Mouse (Mus musculus) heart, postnatal 36 days (tissue): ENCODE data around the gene Ccnyl1. TPM values are rescaled to one million over a fixed set of nuclear protein-coding genes. Genes with fewer than 3 reads are reported as not detected.
A peak's percentile ranks its signal among the peaks of the same experiment; 100 is the strongest.

Source experiments
- DNase-seq, 2 experiments: peaks; one replicate each; pipeline ENCODE4 v3.0.0; 2021 to 2022
- intact Hi-C: fragments of 180-260 bp; cut with DNase I; formaldehyde crosslinking; loops from one replicate; pipeline ENCODE4 v1.15.1; 2025
- total RNA-seq, 2 experiments: library from RNA; stranded (reverse); gene quantifications; 2 replicates each; pipeline ENCODE4 v1.2.3; 2021

The Ccnyl1 gene
- total RNA-seq, 2 experiments from 2014 or later, result 15.5 to 18.2 TPM

GRCm38 (mm10) chr1:64691581-64691980, 1.3 kb downstream of the Ccnyl1 start:
- DNase-seq, result no peak
- intact Hi-C loops, result loop anchor here (2.0 kb wide), 1 partner anchor 159 kb away; the partner anchor contains the start of gene Creb1

GRCm38 (mm10) chr1:64695156-64695555, 4.9 kb downstream of the Ccnyl1 start:
- DNase-seq, result no peak
- intact Hi-C loops, result no loop called here

- no peak for DNase-seq
- intact Hi-C loops, result no loop called here
Measured at GRCm38 (mm10) chr1:64701780-64702179, 11.5 kb downstream of the Ccnyl1 start.

- intact Hi-C loops, result no loop called here
- DNase-seq, result peak; percentile 54 to 70
Measured at GRCm38 (mm10) chr1:64705230-64705629, 15.0 kb downstream of the Ccnyl1 start.

- DNase-seq, result no peak
- intact Hi-C loops, result no loop called here
Measured at GRCm38 (mm10) chr1:64706610-64707009, 16.4 kb downstream of the Ccnyl1 start.

GRCm38 (mm10) chr1:64709891-64710290, 19.6 kb downstream of the Ccnyl1 start:
- intact Hi-C loops, result loop anchor here (1.0 to 5.0 kb wide), 2 partner anchors 93 to 1043 kb away; partner anchors contain the start of gene Mettl21a
- no peak for DNase-seq

- intact Hi-C loops, result loop anchor here (5.0 kb wide), 1 partner anchor 1045 kb away; no protein-coding TSS in a partner anchor
- DNase-seq, result no peak
Measured at GRCm38 (mm10) chr1:64712006-64712760, 21.9 kb downstream of the Ccnyl1 start.

GRCm38 (mm10) chr1:64715458-64715857, 25.2 kb downstream of the Ccnyl1 start:
- intact Hi-C loops, result loop anchor here (5.0 kb wide), 2 partner anchors 297 to 1058 kb away; no protein-coding TSS in a partner anchor
- no peak for DNase-seq

GRCm38 (mm10) chr1:64716589-64717304, 26.5 kb downstream of the Ccnyl1 start:
- DNase-seq, result no peak
- intact Hi-C loops, result loop anchor here (1.0 to 5.0 kb wide), 4 partner anchors 203 to 1059 kb away; no protein-coding TSS in a partner anchor

GRCm38 (mm10) chr1:64717504-64717903, 27.2 kb downstream of the Ccnyl1 start:
- peak; percentile 43 to 57 for DNase-seq
- intact Hi-C loops, result loop anchor here (1.0 to 5.0 kb wide), 4 partner anchors 202 to 1060 kb away; no protein-coding TSS in a partner anchor

- DNase-seq, result no peak
- intact Hi-C loops, result no loop called here
Measured at GRCm38 (mm10) chr1:64721034-64721587, 30.9 kb downstream of the Ccnyl1 start.

- intact Hi-C loops, result loop anchor here (10.0 kb wide), 1 partner anchor 455 kb away; the partner anchor contains the start of genes Idh1 and Pikfyve
- no peak for DNase-seq
Measured at GRCm38 (mm10) chr1:64730046-64730445, 39.8 kb downstream of the Ccnyl1 start.

- DNase-seq, result no peak
- intact Hi-C loops, result loop anchor here (10.0 kb wide), 1 partner anchor 453 kb away; the partner anchor contains the start of genes Idh1 and Pikfyve
Measured at GRCm38 (mm10) chr1:64731341-64732020, 41.2 kb downstream of the Ccnyl1 start.

- intact Hi-C loops, result loop anchor here (10.0 kb wide), 1 partner anchor 453 kb away; the partner anchor contains the start of genes Idh1 and Pikfyve
- no peak for DNase-seq
Measured at GRCm38 (mm10) chr1:64732161-64732560, 41.9 kb downstream of the Ccnyl1 start.

- DNase-seq, result no peak
- intact Hi-C loops, result loop anchor here (10.0 kb wide), 1 partner anchor 452 kb away; the partner anchor contains the start of genes Idh1 and Pikfyve
Measured at GRCm38 (mm10) chr1:64732637-64733200, 42.5 kb downstream of the Ccnyl1 start.

GRCm38 (mm10) chr1:64733453-64734245, 43.4 kb downstream of the Ccnyl1 start:
- intact Hi-C loops, result loop anchor here (2.0 to 10.0 kb wide), 2 partner anchors 15 to 451 kb away; partner anchors contain the start of genes Idh1 and Pikfyve
- no peak for DNase-seq

- no peak for DNase-seq
- intact Hi-C loops, result loop anchor here (2.0 to 10.0 kb wide), 3 partner anchors 16 to 450 kb away; partner anchors contain the start of genes Idh1 and Pikfyve
Measured at GRCm38 (mm10) chr1:64734771-64735750, 44.8 kb downstream of the Ccnyl1 start.
